Mouse (Mus musculus) heart, adult 9 months (tissue): ENCODE results near the gene Zfp462.
"Not testable (repeated sequence)": the region's sequence is repeated elsewhere in the genome, so short reads cannot be mapped to it uniquely, and the experiment has no call there.

Source experiments
- DNase-seq, 2 experiments: peaks; one replicate each; pipeline ENCODE4 v3.0.0; 2022; ENCODE audit warnings: low spot score in 2 of 2

The Zfp462 gene

GRCm38 (mm10) chr4:54944921-54945430, at the start of gene Zfp462:
Gene Zfp462, plus strand, starts transcription at chr4:54945048.
- DNase-seq = no peak

- DNase-seq = no peak
Measured at GRCm38 (mm10) chr4:54896017-54896416, 48.8 kb upstream of the Zfp462 start.

GRCm38 (mm10) chr4:54904641-54905040, 40.2 kb upstream of the Zfp462 start:
- DNase-seq = no peak

- peak in 1 of 2 experiments; percentile 1 for DNase-seq
Measured at GRCm38 (mm10) chr4:54905399-54905953, 39.4 kb upstream of the Zfp462 start.

- no peak for DNase-seq
Measured at GRCm38 (mm10) chr4:54910300-54910699, 34.5 kb upstream of the Zfp462 start.

- DNase-seq = no peak
Measured at GRCm38 (mm10) chr4:54918276-54918675, 26.6 kb upstream of the Zfp462 start.

- DNase-seq = no peak
Measured at GRCm38 (mm10) chr4:54923386-54923785, 21.5 kb upstream of the Zfp462 start.

- DNase-seq = no peak
Measured at GRCm38 (mm10) chr4:54924306-54924705, 20.5 kb upstream of the Zfp462 start.

GRCm38 (mm10) chr4:54926456-54926855, 18.4 kb upstream of the Zfp462 start:
- DNase-seq = not testable (repeated sequence)

- DNase-seq = not testable (repeated sequence)
Measured at GRCm38 (mm10) chr4:54927321-54928062, 17.4 kb upstream of the Zfp462 start.

GRCm38 (mm10) chr4:54929686-54930085, 15.2 kb upstream of the Zfp462 start:
- DNase-seq = no peak

- DNase-seq = no peak
Measured at GRCm38 (mm10) chr4:54932668-54933067, 12.2 kb upstream of the Zfp462 start.

GRCm38 (mm10) chr4:54937161-54937560, 7.7 kb upstream of the Zfp462 start:
- no peak for DNase-seq

GRCm38 (mm10) chr4:54945603-54946445, 976 bp downstream of the Zfp462 start:
- DNase-seq = no peak

- no peak for DNase-seq
Measured at GRCm38 (mm10) chr4:54946662-54947055, 1.8 kb downstream of the Zfp462 start.

GRCm38 (mm10) chr4:54947056-54947990, 2.5 kb downstream of the Zfp462 start:
- DNase-seq = no peak

GRCm38 (mm10) chr4:54947991-54948615, 3.3 kb downstream of the Zfp462 start:
- peak in 1 of 2 experiments; percentile 44 for DNase-seq

GRCm38 (mm10) chr4:54948616-54949560, 4.0 kb downstream of the Zfp462 start:
- no peak for DNase-seq

- no peak for DNase-seq
Measured at GRCm38 (mm10) chr4:54949561-54949940, 4.7 kb downstream of the Zfp462 start.

- no peak for DNase-seq
Measured at GRCm38 (mm10) chr4:54950136-54950535, 5.3 kb downstream of the Zfp462 start.
